In genomic region chr3:15175811-15176210, GRCm38 (mm10) we compare ENCODE assay signal across 19 mouse cellular contexts.
"Had no signal": no experiment of that assay in that cellular context is flagged by ENCODE, and none has a peak within 500 bp of the region (broad histone marks: within the 10 kb centered on the region; RNA-seq: fewer than 3 reads in every experiment).

No protein-coding gene starts in this region.

- DNase-seq: kidney, adult 18-20 months; kidney, adult 9 months; kidney, postnatal 25 days; layer of hippocampus, adult 9-11 months; liver, embryonic 13.5 days; lung, adult 2 months; lung, postnatal 14 days; retina, postnatal 1 day; right cerebral cortex, postnatal 4 days; thymus, adult 18-20 months had no signal

- H3K9me3 ChIP-seq: liver, embryonic 13.5 days; megakaryocyte, embryonic 14.5 days; midbrain, embryonic 10.5 days; midbrain, embryonic 13.5 days; neural tube, embryonic 12.5 days; neural tube, embryonic 15.5 days had no signal

- H3K36me3 ChIP-seq: liver, embryonic 13.5 days; midbrain, embryonic 10.5 days; midbrain, embryonic 13.5 days; neural tube, embryonic 12.5 days; neural tube, embryonic 15.5 days had no signal

- H3K4me2 ChIP-seq: liver, embryonic 13.5 days; midbrain, embryonic 13.5 days; neural tube, embryonic 12.5 days; neural tube, embryonic 15.5 days had no signal

- H3K9ac ChIP-seq: liver, embryonic 13.5 days; midbrain, embryonic 13.5 days; neural tube, embryonic 12.5 days; neural tube, embryonic 15.5 days had no signal

- H3K27me3 ChIP-seq: liver, embryonic 13.5 days; megakaryocyte, embryonic 14.5 days; midbrain, embryonic 13.5 days; neural tube, embryonic 12.5 days; neural tube, embryonic 15.5 days had no signal

- H3K27ac ChIP-seq: kidney, postnatal 0 days; layer of hippocampus, adult 2 months; liver, embryonic 13.5 days; midbrain, embryonic 10.5 days; midbrain, embryonic 13.5 days; neural tube, embryonic 12.5 days; neural tube, embryonic 15.5 days had no signal

- ATAC-seq: inflammation-experienced regulatory T-cells, adult 6 months; intestine, embryonic 16.5 days; midbrain, embryonic 13.5 days had no signal

- H3K4me3 ChIP-seq: layer of hippocampus, adult 2 months; liver, embryonic 13.5 days; megakaryocyte, embryonic 14.5 days; midbrain, embryonic 10.5 days; midbrain, embryonic 13.5 days; neural tube, embryonic 12.5 days; neural tube, embryonic 15.5 days had no signal

- H3K4me1 ChIP-seq: liver, embryonic 13.5 days; midbrain, embryonic 10.5 days; midbrain, embryonic 13.5 days; neural tube, embryonic 12.5 days; neural tube, embryonic 15.5 days had no signal
